Comparison of ENCODE assay signal across 13 mouse cellular contexts in genomic region chr12:85468666-85469065, GRCm38 (mm10). TPM values are rescaled to one million over a fixed set of nuclear protein-coding genes. Genes with fewer than 3 reads are reported as not detected.
DNase-seq lines count a peak whose midpoint lies in the region; ATAC-seq and TF ChIP-seq lines count a peak whose summit lies in the region.
"Had no signal": no experiment of that assay in that cellular context is flagged by ENCODE, and none has a peak within 500 bp of the region (broad histone marks: within the 10 kb centered on the region; RNA-seq: fewer than 3 reads in every experiment).

No protein-coding gene starts in this region.

- no peaks in the 10 kb centered on the region for H3K9me3 ChIP-seq in hindbrain, embryonic 16.5 days (ENCODE audit: control insufficient read depth, low read length)
- H3K9me3 ChIP-seq: neural tube, embryonic 12.5 days had no signal

- H3K79me2 ChIP-seq in C2C12 (ENCODE audit: control insufficient read depth, insufficient read depth): no peaks in the 10 kb centered on the region

- 84% methylated on average over 12 of the region's 12 CpGs for WGBS in hindbrain, embryonic 16.5 days

- H3K27ac ChIP-seq in hindbrain, embryonic 16.5 days (ENCODE audit: low read depth, low read length): no peak overlapping the region
- H3K27ac ChIP-seq: neural tube, embryonic 12.5 days had no signal

- TF ChIP-seq CTCF in C2C12 (IDR thresholded peaks at IDR 0.05; ENCODE audit: control insufficient read depth, insufficient read depth, insufficient read length): no peak

- no peak for ATAC-seq in CD4-positive, CD25-positive, alpha-beta regulatory T cell, adult 4 months
- peak; percentile 78 to 80 for ATAC-seq in hematopoietic stem cell, adult 5-6 weeks (replicated peaks in 1 of 2; ENCODE audit: insufficient read depth in 1 of 2, low FRiP score in 2 of 2, low TSS enrichment in 1 of 2, low read depth in 1 of 2, poor library complexity in 2 of 2, severe bottlenecking in 2 of 2)
- ATAC-seq in megakaryocyte, adult 5-6 weeks (ENCODE audit: poor library complexity, severe bottlenecking): peak; percentile 75
- no peak for ATAC-seq in hindbrain, embryonic 16.5 days

- H3K9ac ChIP-seq in hindbrain, embryonic 16.5 days (ENCODE audit: low read depth, low read length): no peak overlapping the region
- H3K9ac ChIP-seq: lung, embryonic 14.5 days; neural tube, embryonic 12.5 days had no signal

- no peaks in the 10 kb centered on the region for H3K79me3 ChIP-seq in C2C12 (ENCODE audit: low read depth)

- DNase-seq in CD4-positive, CD25-positive, alpha-beta regulatory T cell, adult 2 months (ENCODE audit: low read depth, low spot score): peak; percentile 61
- no peak for DNase-seq in right cerebral cortex, postnatal 36 days (ENCODE audit: low spot score in 2 of 2)
- DNase-seq in ovary, postnatal 14 days (ENCODE audit: low spot score): no peak
- DNase-seq: cerebellum, adult 11 months; lung, embryonic 14.5 days; right cerebral cortex, postnatal 4 days; thymus, postnatal 14 days had no signal

- H3K36me3 ChIP-seq in C2C12 (ENCODE audit: control insufficient read depth, insufficient read depth): no peaks in the 10 kb centered on the region
- no peaks in the 10 kb centered on the region for H3K36me3 ChIP-seq in hindbrain, embryonic 16.5 days (ENCODE audit: control insufficient read depth, insufficient read depth, low read length)
- H3K36me3 ChIP-seq: neural tube, embryonic 12.5 days had no signal

- no peak overlapping the region for H3K4me3 ChIP-seq in C2C12 (ENCODE audit: insufficient read depth, poor library complexity, severe bottlenecking)
- no peak overlapping the region for H3K4me3 ChIP-seq in hindbrain, embryonic 16.5 days (ENCODE audit: low read length)
- H3K4me3 ChIP-seq: neural tube, embryonic 12.5 days had no signal

- H3K4me2 ChIP-seq in hindbrain, embryonic 16.5 days (ENCODE audit: low read length): no peak overlapping the region
- H3K4me2 ChIP-seq: lung, embryonic 14.5 days; neural tube, embryonic 12.5 days had no signal

- no peak overlapping the region for H3ac ChIP-seq in C2C12 (ENCODE audit: control insufficient read depth, insufficient read length, low read depth)

- H3K27me3 ChIP-seq in C2C12 (ENCODE audit: control insufficient read depth, insufficient read depth, insufficient read length): no peaks in the 10 kb centered on the region
- no peaks in the 10 kb centered on the region for H3K27me3 ChIP-seq in hindbrain, embryonic 16.5 days (replicated peaks; ENCODE audit: control insufficient read depth, insufficient read depth, low read length)
- H3K27me3 ChIP-seq: neural tube, embryonic 12.5 days had no signal

- peaks cover 14% of the 10 kb centered on the region for H3K4me1 ChIP-seq in hindbrain, embryonic 16.5 days (ENCODE audit: control insufficient read depth, insufficient read depth, low read depth, low read length)

TF ChIP-seq in C2C12, 6 proteins besides CTCF, POLR2A, EP300 and RAD21:
- TF ChIP-seq FOSL1 (IDR thresholded peaks at IDR 0.05; ENCODE audit: insufficient read depth, low read length, poor library complexity, severe bottlenecking) (no peak), USF1 (IDR thresholded peaks at IDR 0.05; ENCODE audit: low read depth) (no peak), MYOD1 (IDR thresholded peaks at IDR 0.05; ENCODE audit: control insufficient read depth, insufficient read length, low read depth) (no peak), MYOG (IDR thresholded peaks at IDR 0.05; ENCODE audit: control insufficient read depth, extremely low read depth, insufficient read length) (no peak), MAX (IDR thresholded peaks at IDR 0.05) (no peak), CEBPB (IDR thresholded peaks at IDR 0.05; ENCODE audit: low read depth) (peak; percentile 30)

RNA-seq across cellular contexts. Expression of gene Fos, which starts 5.0 kb away (rescaled TPM):
- polyA plus RNA-seq in CD4-positive, CD25-positive, alpha-beta regulatory T cell, adult 4 months (2017; shearing (Covaris generic)): 10 to 100 TPM; 11.3 to 39.0 TPM
- polyA plus RNA-seq in C2C12 (2012; fragmentation: generic; extraction: Trizol): 2.7 TPM
- total RNA-seq in hematopoietic stem cell, adult 5-6 weeks (2017): 1,145 and 1,310 TPM in 2 replicates
- 468 and 475 TPM in 2 replicates for total RNA-seq in megakaryocyte, adult 5-6 weeks (2015)
- 389 and 431 TPM in 2 replicates for total RNA-seq in megakaryocyte, adult 5-6 weeks (2017)
- polyA plus RNA-seq in hindbrain, embryonic 16.5 days (2015; fragmentation: Nextera tagmentation; extraction: Ambion mirVana): 3.9 and 4.3 TPM in 2 replicates

Comparison
In these comparisons a context has a peak if more than half of its experiments do, and no peak if none do; other contexts are left out.
1. ATAC-seq: peak in hematopoietic stem cell, adult 5-6 weeks (2 of 2) and megakaryocyte, adult 5-6 weeks (single experiment); none in CD4-positive, CD25-positive, alpha-beta regulatory T cell, adult 4 months (single experiment) and hindbrain, embryonic 16.5 days (single experiment).